Mouse (Mus musculus): ENCODE results near the gene Atp5h.

- TF ChIP-seq CTCF (IDR thresholded peaks at IDR 0.05; ENCODE audit: low read depth, low read length) (no peak), POLR2A (IDR thresholded peaks at IDR 0.05; ENCODE audit: borderline replicate concordance, low read depth, low read length) (no peak)
Observed at GRCm38 (mm10) chr11:115435596-115436337, 16.0 kb upstream of the Atp5h start.
